In the genomic region with DNA sequence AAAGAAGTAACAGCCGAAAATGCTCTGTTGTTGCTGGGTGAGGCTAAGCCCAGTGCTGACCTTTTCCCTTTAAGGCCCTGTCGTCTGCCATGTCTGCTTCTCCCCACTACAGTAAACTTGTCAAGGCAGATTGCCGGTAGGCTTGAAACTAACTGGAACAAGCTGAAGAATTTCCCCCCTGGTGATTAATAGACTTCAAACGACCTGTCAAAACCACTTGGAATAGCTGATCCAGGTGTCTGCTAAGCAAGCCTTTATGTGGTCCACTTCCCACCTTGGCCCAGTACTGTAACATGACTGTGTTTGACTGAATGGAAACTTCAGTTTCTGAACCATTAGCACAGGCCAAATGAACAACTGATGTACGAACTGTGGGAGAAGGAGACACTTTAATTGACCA, we compare ENCODE assay signal across 17 mouse cellular contexts.
"Had no signal": no experiment of that assay in that cellular context is flagged by ENCODE, and none has a peak within 500 bp of the region (broad histone marks: within the 10 kb centered on the region; RNA-seq: fewer than 3 reads in every experiment).

No protein-coding gene starts in this region.

- DNase-seq: kidney, adult 8-10 months; kidney, postnatal 10 days; kidney, postnatal 36 days; left cerebral cortex, postnatal 4 days; liver, postnatal 0 days; lung, embryonic 14.5 days; lung, postnatal 36 days; midbrain, embryonic 14.5 days; thymus, adult 18-20 months; thymus, postnatal 36 days had no signal

- H3K4me2 ChIP-seq: kidney, embryonic 15.5 days; limb, embryonic 15.5 days; liver, embryonic 11.5 days; lung, embryonic 14.5 days; midbrain, embryonic 11.5 days had no signal

- ATAC-seq: liver, postnatal 0 days; lung, postnatal 0 days had no signal

- H3K27ac ChIP-seq: kidney, embryonic 15.5 days; limb, embryonic 15.5 days; liver, embryonic 14.5 days had no signal

- H3K9ac ChIP-seq: kidney, embryonic 15.5 days; limb, embryonic 15.5 days; liver, embryonic 14.5 days; liver, postnatal 0 days; lung, embryonic 14.5 days had no signal

- H3K4me1 ChIP-seq: limb, embryonic 15.5 days; megakaryocyte, embryonic 14.5 days had no signal

- H3K36me3 ChIP-seq: kidney, embryonic 15.5 days; limb, embryonic 15.5 days had no signal

- H3K4me3 ChIP-seq: kidney, embryonic 15.5 days; limb, embryonic 15.5 days; megakaryocyte, embryonic 14.5 days had no signal

- H3K9me3 ChIP-seq: kidney, embryonic 15.5 days; limb, embryonic 15.5 days had no signal

- H3K27me3 ChIP-seq: kidney, embryonic 15.5 days; limb, embryonic 15.5 days; megakaryocyte, embryonic 14.5 days had no signal
